Mouse (Mus musculus) activated CD4-positive, CD25-positive, alpha-beta regulatory T cell, adult 9 weeks (primary cell): Measurements from ENCODE around the gene Heatr3. TPM values are rescaled to one million over a fixed set of nuclear protein-coding genes. Genes with fewer than 3 reads are reported as not detected.

Experiments used
- polyA plus RNA-seq: library from polyadenylated mRNA; unstranded; fragments of 100-300 nt; shearing (Covaris generic); gene quantifications from one replicate; pipeline ENCODE4 v1.2.1, GENCODE M21; 2017

Gene Heatr3
- polyA plus RNA-seq = 25.3 TPM

GRCm38 (mm10) chr8:88137748-88138484 is at the start of gene Heatr3:
Gene Heatr3 (plus strand): TSS chr8:88137855.

GRCm38 (mm10) chr8:88118456-88119036 is 19.1 kb upstream of the Heatr3 start, which contains the start of gene Cnep1r1:
Gene Cnep1r1 (plus strand): TSS chr8:88118769.

GRCm38 (mm10) chr8:88198945-88199571 is 61.4 kb downstream of the Heatr3 start, which contains the start of gene Tent4b:
Gene Tent4b (plus strand): TSS chr8:88199213.

Other genes starting within 250 kb of the Heatr3 start
- gene Zfp423, start 178.3 kb upstream of the Heatr3 start, polyA plus RNA-seq = not detected
- 37.6 TPM for gene Cnep1r1, start 19.1 kb upstream of the Heatr3 start, polyA plus RNA-seq
- 6.2 TPM for gene Tent4b, start 61.4 kb downstream of the Heatr3 start, polyA plus RNA-seq
- gene Adcy7, start 134.5 kb downstream of the Heatr3 start, polyA plus RNA-seq = 175 TPM
- 26.2 TPM for gene Brd7, start 224.3 kb downstream of the Heatr3 start, polyA plus RNA-seq